Mouse (Mus musculus): ENCODE data around the gene Syne4. TPM values are rescaled to one million over a fixed set of nuclear protein-coding genes. Genes with fewer than 3 reads are reported as not detected.

Syne4 gene
- polyA plus RNA-seq, 1 experiment = 1.2 TPM

- Histone ChIP-seq H3K4me3 (no peak overlapping the region), H3K27me3 (ENCODE audit: control insufficient read depth, insufficient read depth, insufficient read length) (peaks cover 46% of the 10 kb centered on the region), H3K36me3 (ENCODE audit: control insufficient read depth, insufficient read depth) (no peaks in the 10 kb centered on the region), H3K4me2 (ENCODE audit: low read depth) (no peak overlapping the region), H3K79me2 (ENCODE audit: control insufficient read depth, insufficient read depth) (no peaks in the 10 kb centered on the region), H3ac (ENCODE audit: control insufficient read depth, insufficient read length) (no peak overlapping the region)
- TF ChIP-seq E2F4 (IDR thresholded peaks at IDR 0.05; ENCODE audit: insufficient read depth) = no peak
- no peak for TF ChIP-seq TCF3 (IDR thresholded peaks at IDR 0.05; ENCODE audit: insufficient read length, low read depth)
- TF ChIP-seq POLR2A (IDR thresholded peaks at IDR 0.05; ENCODE audit: insufficient read length, low read depth) = no peak
- no peak for TF ChIP-seq CEBPB (IDR thresholded peaks at IDR 0.05; ENCODE audit: insufficient read depth, poor library complexity, severe bottlenecking)
- TF ChIP-seq MAX (IDR thresholded peaks at IDR 0.05; ENCODE audit: low read depth) = no peak
- no peak for TF ChIP-seq POLR2AphosphoS2 (IDR thresholded peaks at IDR 0.05; ENCODE audit: insufficient read length, low read depth)
- TF ChIP-seq REST (IDR thresholded peaks at IDR 0.05; ENCODE audit: insufficient read depth, insufficient read length) = no peak
- TF ChIP-seq USF1 (IDR thresholded peaks at IDR 0.05; ENCODE audit: low read depth) = no peak
- TF ChIP-seq SRF (IDR thresholded peaks at IDR 0.05; ENCODE audit: control insufficient read depth, insufficient read length, low read depth) = no peak
- TF ChIP-seq MYOG (IDR thresholded peaks at IDR 0.05; ENCODE audit: control insufficient read depth in 1 of 3, insufficient read depth in 1 of 3, insufficient read length in 2 of 3, low read depth in 2 of 3) = no peak
- no peak for TF ChIP-seq TCF12 (IDR thresholded peaks at IDR 0.05; ENCODE audit: insufficient read depth, poor library complexity, severe bottlenecking)
- no peak for TF ChIP-seq MYOD1 (IDR thresholded peaks at IDR 0.05; ENCODE audit: control insufficient read depth in 1 of 3, insufficient read length in 2 of 3, low read depth in 2 of 3)
These were observed 25.0 kb downstream of the Syne4 start for GRCm38 (mm10) chr7:30339432-30340109.

- peak; percentile 90 for TF ChIP-seq REST (IDR thresholded peaks at IDR 0.05; ENCODE audit: insufficient read depth, insufficient read length)
- TF ChIP-seq TCF3 (IDR thresholded peaks at IDR 0.05; ENCODE audit: insufficient read length, low read depth) = no peak
- Histone ChIP-seq H3K27me3 (ENCODE audit: control insufficient read depth, insufficient read depth, insufficient read length) (peaks cover 46% of the 10 kb centered on the region), H3K79me2 (ENCODE audit: control insufficient read depth, insufficient read depth) (no peaks in the 10 kb centered on the region), H3K4me2 (ENCODE audit: low read depth) (no peak overlapping the region), H3K4me3 (no peak overlapping the region), H3ac (ENCODE audit: control insufficient read depth, insufficient read length) (no peak overlapping the region), H3K36me3 (ENCODE audit: control insufficient read depth, insufficient read depth) (no peaks in the 10 kb centered on the region)
These were observed 32.2 kb downstream of the Syne4 start for GRCm38 (mm10) chr7:30346635-30347379.

DNA sequence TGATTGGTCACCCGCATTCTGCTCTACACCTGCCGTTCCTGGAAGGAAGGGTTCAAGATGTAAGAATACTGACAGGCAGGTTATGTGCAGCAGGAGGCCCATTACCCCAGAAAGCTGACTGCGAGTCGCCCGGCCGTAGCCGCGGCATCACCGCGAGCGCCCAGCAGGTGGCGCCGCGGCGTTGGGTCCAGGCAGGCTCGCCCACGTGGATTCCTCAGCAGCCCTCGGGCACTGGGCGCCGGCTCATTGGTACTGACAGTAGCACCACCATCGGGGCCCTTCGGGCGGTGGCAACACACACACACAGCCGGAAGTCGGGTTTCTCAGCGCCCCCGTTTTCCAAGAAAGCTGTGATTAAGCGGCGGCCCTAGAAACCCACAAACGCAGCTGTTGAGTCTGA lies 33.2 kb downstream of the Syne4 start:
- no peak overlapping the region for H3K4me2 ChIP-seq (ENCODE audit: low read depth)
- H3K36me3 ChIP-seq (ENCODE audit: control insufficient read depth, insufficient read depth) = no peaks in the 10 kb centered on the region
- no peak overlapping the region for H3K4me3 ChIP-seq
- H3K79me2 ChIP-seq (ENCODE audit: control insufficient read depth, insufficient read depth) = no peaks in the 10 kb centered on the region
- TF ChIP-seq CEBPB (IDR thresholded peaks at IDR 0.05; ENCODE audit: insufficient read depth, poor library complexity, severe bottlenecking) (no peak), POLR2AphosphoS2 (IDR thresholded peaks at IDR 0.05; ENCODE audit: insufficient read length, low read depth) (no peak), TCF3 (IDR thresholded peaks at IDR 0.05; ENCODE audit: insufficient read length, low read depth) (no peak), USF1 (IDR thresholded peaks at IDR 0.05; ENCODE audit: low read depth) (no peak), REST (IDR thresholded peaks at IDR 0.05; ENCODE audit: insufficient read depth, insufficient read length) (no peak), MYOD1 (IDR thresholded peaks at IDR 0.05; ENCODE audit: control insufficient read depth in 1 of 3, insufficient read length in 2 of 3, low read depth in 2 of 3) (no peak), MYOG (IDR thresholded peaks at IDR 0.05; ENCODE audit: control insufficient read depth in 1 of 3, insufficient read depth in 1 of 3, insufficient read length in 2 of 3, low read depth in 2 of 3) (no peak), TCF12 (IDR thresholded peaks at IDR 0.05; ENCODE audit: insufficient read depth, poor library complexity, severe bottlenecking) (no peak), POLR2A (IDR thresholded peaks at IDR 0.05; ENCODE audit: insufficient read length, low read depth) (no peak), SRF (IDR thresholded peaks at IDR 0.05; ENCODE audit: control insufficient read depth, insufficient read length, low read depth) (no peak), MAX (IDR thresholded peaks at IDR 0.05; ENCODE audit: low read depth) (no peak), E2F4 (IDR thresholded peaks at IDR 0.05; ENCODE audit: insufficient read depth) (no peak)
- peaks cover 47% of the 10 kb centered on the region for H3K27me3 ChIP-seq (ENCODE audit: control insufficient read depth, insufficient read depth, insufficient read length)
- H3ac ChIP-seq (ENCODE audit: control insufficient read depth, insufficient read length) = no peak overlapping the region

DNA sequence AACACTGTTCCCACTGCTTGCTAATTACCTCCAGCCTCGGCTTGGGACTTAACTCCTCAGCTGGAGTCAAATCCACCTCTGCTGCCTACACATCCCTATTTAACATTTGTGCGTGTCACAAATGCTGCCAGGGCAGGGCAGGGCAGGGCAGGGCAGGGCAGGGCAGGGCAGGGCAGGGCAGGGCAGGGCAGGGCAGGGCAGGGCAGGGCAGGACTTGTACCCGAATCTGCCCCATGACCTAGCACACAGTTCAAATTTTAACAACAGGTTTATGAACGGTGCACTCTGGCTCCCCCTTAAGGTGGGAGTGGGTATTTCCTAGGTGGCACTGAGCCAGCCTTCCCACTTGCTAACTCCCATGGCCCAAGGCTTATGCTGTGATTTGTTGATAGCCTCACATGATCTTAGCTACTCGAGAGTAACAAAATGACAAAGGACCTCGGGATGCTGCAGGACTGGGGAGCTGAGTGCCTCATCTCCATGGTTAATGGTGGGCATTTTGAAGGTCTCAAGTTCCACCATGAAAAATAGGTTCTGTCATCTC lies 38.7 kb downstream of the Syne4 start:
- TF ChIP-seq USF1 (IDR thresholded peaks at IDR 0.05; ENCODE audit: low read depth) (peak; percentile 35), MYOD1 (IDR thresholded peaks at IDR 0.05; ENCODE audit: control insufficient read depth in 1 of 3, insufficient read length in 2 of 3, low read depth in 2 of 3) (no peak)
- H3K79me2 ChIP-seq (ENCODE audit: control insufficient read depth, insufficient read depth) = no peaks in the 10 kb centered on the region

GRCm38 (mm10) chr7:30354059-30354458 lies 39.5 kb downstream of the Syne4 start:
- Histone ChIP-seq H3K4me2 (ENCODE audit: low read depth) (no peak overlapping the region), H3K79me2 (ENCODE audit: control insufficient read depth, insufficient read depth) (no peaks in the 10 kb centered on the region), H3ac (ENCODE audit: control insufficient read depth, insufficient read length) (no peak overlapping the region), H3K27me3 (ENCODE audit: control insufficient read depth, insufficient read depth, insufficient read length) (peaks cover 46% of the 10 kb centered on the region), H3K36me3 (ENCODE audit: control insufficient read depth, insufficient read depth) (no peaks in the 10 kb centered on the region), H3K4me3 (no peak overlapping the region)
- TF ChIP-seq REST (IDR thresholded peaks at IDR 0.05; ENCODE audit: insufficient read depth, insufficient read length) (no peak), TCF12 (IDR thresholded peaks at IDR 0.05; ENCODE audit: insufficient read depth, poor library complexity, severe bottlenecking) (no peak), POLR2A (IDR thresholded peaks at IDR 0.05; ENCODE audit: insufficient read length, low read depth) (no peak), USF1 (IDR thresholded peaks at IDR 0.05; ENCODE audit: low read depth) (no peak), POLR2AphosphoS2 (IDR thresholded peaks at IDR 0.05; ENCODE audit: insufficient read length, low read depth) (no peak), MYOD1 (IDR thresholded peaks at IDR 0.05; ENCODE audit: control insufficient read depth in 1 of 3, insufficient read length in 2 of 3, low read depth in 2 of 3) (no peak), TCF3 (IDR thresholded peaks at IDR 0.05; ENCODE audit: insufficient read length, low read depth) (no peak), MYOG (IDR thresholded peaks at IDR 0.05; ENCODE audit: control insufficient read depth in 1 of 3, insufficient read depth in 1 of 3, insufficient read length in 2 of 3, low read depth in 2 of 3) (no peak)

More for the DNA sequence above, 38.7 kb downstream of the Syne4 start:
- Histone ChIP-seq H3ac (ENCODE audit: control insufficient read depth, insufficient read length) (no peak overlapping the region), H3K4me3 (no peak overlapping the region), H3K36me3 (ENCODE audit: control insufficient read depth, insufficient read depth) (no peaks in the 10 kb centered on the region), H3K27me3 (ENCODE audit: control insufficient read depth, insufficient read depth, insufficient read length) (peaks cover 53% of the 10 kb centered on the region), H3K4me2 (ENCODE audit: low read depth) (no peak overlapping the region)
